Mouse (Mus musculus) spleen, adult 2 months (tissue): ENCODE measurements around the gene Sidt1.

Experiments
- CTCF ChIP-seq: fragments of 200-500 bp; IDR thresholded peaks from 2 replicates; pipeline ENCODE4 v1.5.1; 2011; ENCODE audit warnings: mild to moderate bottlenecking, inconsistent platforms; ENCODE audit not compliant: insufficient read depth, insufficient read length, insufficient replicate concordance; ENCODE audit errors: extremely low read depth
- POLR2A ChIP-seq: fragments of 200-500 bp; IDR thresholded peaks from 2 replicates; pipeline ENCODE4 v1.6.1; 2011; ENCODE audit warnings: low read depth, low read length, inconsistent platforms

DNA sequence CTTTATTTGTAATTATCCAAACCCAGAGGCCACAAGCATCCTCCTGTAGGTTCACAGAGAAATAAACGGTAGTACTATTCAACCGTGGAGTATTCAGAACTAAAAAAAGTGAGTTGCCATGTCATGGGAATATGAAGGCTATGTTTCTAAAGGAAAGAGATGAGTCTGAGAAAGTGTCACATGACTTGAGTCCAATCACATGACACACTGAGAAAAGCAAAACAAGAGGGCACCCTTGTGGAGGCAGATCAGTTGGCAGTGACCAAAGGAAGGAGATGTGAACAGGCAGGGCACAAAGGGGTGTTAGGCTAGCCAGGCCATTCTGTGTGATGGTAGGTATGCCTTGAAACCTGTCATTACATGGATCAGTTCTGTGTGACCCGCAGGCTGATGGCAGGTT lies 80.3 kb downstream of the Sidt1 start:
- no peak for TF ChIP-seq CTCF
- TF ChIP-seq POLR2A = no peak
